Mouse (Mus musculus): ENCODE results near the gene Gm37240. TPM values are rescaled to one million over a fixed set of nuclear protein-coding genes. Genes with fewer than 3 reads are reported as not detected.

Gene Gm37240
- polyA plus RNA-seq, 1 experiment from 2014 or later: 0.82 TPM

GRCm38 (mm10) chr3:84533227-84533626, 1354.1 kb downstream of the Gm37240 start:
- H3K9ac ChIP-seq (ENCODE audit: low read length): no peak overlapping the region
- 86% methylated on average over 5 of the region's 5 CpGs for WGBS

GRCm38 (mm10) chr3:84529021-84529420, 1358.3 kb downstream of the Gm37240 start:
- DNase-seq (ENCODE audit: low spot score) (no peak), ATAC-seq (ENCODE audit: insufficient read depth, low FRiP score, low TSS enrichment) (no peak)
- H3K9ac ChIP-seq (ENCODE audit: low read length): no peak overlapping the region
- no peaks in the 10 kb centered on the region for H3K27me3 ChIP-seq (ENCODE audit: control insufficient read depth, insufficient read depth, low read length)
- no peak overlapping the region for H3K4me2 ChIP-seq (ENCODE audit: low read depth)
- H3K27ac ChIP-seq (ENCODE audit: low read depth, low read length): no peak overlapping the region
- no peaks in the 10 kb centered on the region for H3K4me1 ChIP-seq (ENCODE audit: control insufficient read depth, insufficient read depth, low read length)
- H3K4me3 ChIP-seq (ENCODE audit: low read depth, low read length): no peak overlapping the region
- whole genome bisulfite sequencing: 88% methylated on average over 2 of the region's 2 CpGs
- no peaks in the 10 kb centered on the region for H3K36me3 ChIP-seq (ENCODE audit: control insufficient read depth, insufficient read depth, low read length)
- no peaks in the 10 kb centered on the region for H3K9me3 ChIP-seq (ENCODE audit: control insufficient read depth, low read length)

More at GRCm38 (mm10) chr3:84533227-84533626, 1354.1 kb downstream of the Gm37240 start:
- Histone ChIP-seq H3K9me3 (ENCODE audit: control insufficient read depth, low read length) (no peaks in the 10 kb centered on the region), H3K4me1 (ENCODE audit: control insufficient read depth, insufficient read depth, low read length) (no peaks in the 10 kb centered on the region), H3K27me3 (ENCODE audit: control insufficient read depth, insufficient read depth, low read length) (no peaks in the 10 kb centered on the region), H3K36me3 (ENCODE audit: control insufficient read depth, insufficient read depth, low read length) (no peaks in the 10 kb centered on the region), H3K27ac (ENCODE audit: low read depth, low read length) (no peak overlapping the region), H3K4me2 (ENCODE audit: low read depth) (no peak overlapping the region), H3K4me3 (ENCODE audit: low read depth, low read length) (no peak overlapping the region)
- no peak for ATAC-seq (ENCODE audit: insufficient read depth, low FRiP score, low TSS enrichment)
- no peak for DNase-seq (ENCODE audit: low spot score)

GRCm38 (mm10) chr3:84524952-84525351, 1362.4 kb downstream of the Gm37240 start:
- H3K9me3 ChIP-seq (ENCODE audit: control insufficient read depth, low read length): no peaks in the 10 kb centered on the region
- H3K4me1 ChIP-seq (ENCODE audit: control insufficient read depth, insufficient read depth, low read length): no peaks in the 10 kb centered on the region
- no peaks in the 10 kb centered on the region for H3K36me3 ChIP-seq (ENCODE audit: control insufficient read depth, insufficient read depth, low read length)
- H3K4me2 ChIP-seq (ENCODE audit: low read depth): no peak overlapping the region
- DNase-seq (ENCODE audit: low spot score) (no peak), ATAC-seq (ENCODE audit: insufficient read depth, low FRiP score, low TSS enrichment) (no peak)
- WGBS: 74% methylated on average over 1 of the region's 1 CpGs
- no peak overlapping the region for H3K9ac ChIP-seq (ENCODE audit: low read length)
- no peak overlapping the region for H3K27ac ChIP-seq (ENCODE audit: low read depth, low read length)
- no peak overlapping the region for H3K4me3 ChIP-seq (ENCODE audit: low read depth, low read length)
- H3K27me3 ChIP-seq (ENCODE audit: control insufficient read depth, insufficient read depth, low read length): no peaks in the 10 kb centered on the region

GRCm38 (mm10) chr3:84516163-84516562, 1371.2 kb downstream of the Gm37240 start:
- Histone ChIP-seq H3K4me3 (ENCODE audit: low read depth, low read length) (no peak overlapping the region), H3K9me3 (ENCODE audit: control insufficient read depth, low read length) (no peaks in the 10 kb centered on the region), H3K4me1 (ENCODE audit: control insufficient read depth, insufficient read depth, low read length) (peaks cover 3% of the 10 kb centered on the region; the same call in 1 of the 2 replicates), H3K27me3 (ENCODE audit: control insufficient read depth, insufficient read depth, low read length) (no peaks in the 10 kb centered on the region), H3K36me3 (ENCODE audit: control insufficient read depth, insufficient read depth, low read length) (peaks cover 2% of the 10 kb centered on the region; the same call in 1 of the 2 replicates), H3K9ac (ENCODE audit: low read length) (no peak overlapping the region), H3K4me2 (ENCODE audit: low read depth) (no peak overlapping the region), H3K27ac (ENCODE audit: low read depth, low read length) (no peak overlapping the region)
- DNase-seq (ENCODE audit: low spot score): no peak
- no peak for ATAC-seq (ENCODE audit: insufficient read depth, low FRiP score, low TSS enrichment)
- 95% methylated on average over 3 of the region's 3 CpGs for WGBS

- H3K9me3 ChIP-seq (ENCODE audit: control insufficient read depth, low read length): no peaks in the 10 kb centered on the region
- WGBS: 30% methylated on average over 6 of the region's 6 CpGs
Measured at GRCm38 (mm10) chr3:84512774-84513515, 1374.4 kb downstream of the Gm37240 start.

GRCm38 (mm10) chr3:84505193-84505592, 1382.1 kb downstream of the Gm37240 start:
- DNase-seq (ENCODE audit: low spot score) (no peak), ATAC-seq (ENCODE audit: insufficient read depth, low FRiP score, low TSS enrichment) (no peak)
- no peak overlapping the region for H3K4me2 ChIP-seq (ENCODE audit: low read depth)
- no peak overlapping the region for H3K27ac ChIP-seq (ENCODE audit: low read depth, low read length)
- no peaks in the 10 kb centered on the region for H3K27me3 ChIP-seq (ENCODE audit: control insufficient read depth, insufficient read depth, low read length)
- no peak overlapping the region for H3K4me3 ChIP-seq (ENCODE audit: low read depth, low read length)
- H3K9ac ChIP-seq (ENCODE audit: low read length): no peak overlapping the region
- H3K9me3 ChIP-seq (ENCODE audit: control insufficient read depth, low read length): no peaks in the 10 kb centered on the region
- H3K4me1 ChIP-seq (ENCODE audit: control insufficient read depth, insufficient read depth, low read length): peaks cover 8% of the 10 kb centered on the region
- WGBS: 89% methylated on average over 4 of the region's 4 CpGs
- no peaks in the 10 kb centered on the region for H3K36me3 ChIP-seq (ENCODE audit: control insufficient read depth, insufficient read depth, low read length)

More at GRCm38 (mm10) chr3:84512774-84513515, 1374.4 kb downstream of the Gm37240 start:
- H3K36me3 ChIP-seq (ENCODE audit: control insufficient read depth, insufficient read depth, low read length): no peaks in the 10 kb centered on the region; the same call in 1 of the 2 replicates
- no peak overlapping the region for H3K9ac ChIP-seq (ENCODE audit: low read length)
- no peak overlapping the region for H3K4me3 ChIP-seq (ENCODE audit: low read depth, low read length)
- peaks cover 3% of the 10 kb centered on the region; the same call in 1 of the 2 replicates for H3K4me1 ChIP-seq (ENCODE audit: control insufficient read depth, insufficient read depth, low read length)
- no peak for ATAC-seq (ENCODE audit: insufficient read depth, low FRiP score, low TSS enrichment)
- H3K27ac ChIP-seq (ENCODE audit: low read depth, low read length): no peak overlapping the region
- no peaks in the 10 kb centered on the region for H3K27me3 ChIP-seq (ENCODE audit: control insufficient read depth, insufficient read depth, low read length)
- DNase-seq (ENCODE audit: low spot score): no peak
- H3K4me2 ChIP-seq (ENCODE audit: low read depth): no peak overlapping the region

- Histone ChIP-seq H3K27me3 (ENCODE audit: control insufficient read depth, insufficient read depth, low read length) (no peaks in the 10 kb centered on the region), H3K9me3 (ENCODE audit: control insufficient read depth, low read length) (no peaks in the 10 kb centered on the region), H3K27ac (ENCODE audit: low read depth, low read length) (no peak overlapping the region), H3K4me3 (ENCODE audit: low read depth, low read length) (no peak overlapping the region), H3K36me3 (ENCODE audit: control insufficient read depth, insufficient read depth, low read length) (no peaks in the 10 kb centered on the region), H3K9ac (ENCODE audit: low read length) (no peak overlapping the region), H3K4me1 (ENCODE audit: control insufficient read depth, insufficient read depth, low read length) (peaks cover 8% of the 10 kb centered on the region), H3K4me2 (ENCODE audit: low read depth) (no peak overlapping the region)
- ATAC-seq (ENCODE audit: insufficient read depth, low FRiP score, low TSS enrichment): no peak
- no peak for DNase-seq (ENCODE audit: low spot score)
- WGBS: 95% methylated on average over 8 of the region's 8 CpGs
Measured at GRCm38 (mm10) chr3:84504291-84504690, 1383.0 kb downstream of the Gm37240 start.

- ATAC-seq (ENCODE audit: insufficient read depth, low FRiP score, low TSS enrichment): no peak
- WGBS: 77% methylated on average over 2 of the region's 2 CpGs
- Histone ChIP-seq H3K4me1 (ENCODE audit: control insufficient read depth, insufficient read depth, low read length) (peaks cover 8% of the 10 kb centered on the region), H3K4me3 (ENCODE audit: low read depth, low read length) (no peak overlapping the region), H3K27ac (ENCODE audit: low read depth, low read length) (no peak overlapping the region), H3K27me3 (ENCODE audit: control insufficient read depth, insufficient read depth, low read length) (no peaks in the 10 kb centered on the region), H3K9me3 (ENCODE audit: control insufficient read depth, low read length) (no peaks in the 10 kb centered on the region), H3K9ac (ENCODE audit: low read length) (no peak overlapping the region), H3K4me2 (ENCODE audit: low read depth) (no peak overlapping the region), H3K36me3 (ENCODE audit: control insufficient read depth, insufficient read depth, low read length) (no peaks in the 10 kb centered on the region)
- DNase-seq (ENCODE audit: low spot score): no peak
Measured at GRCm38 (mm10) chr3:84502101-84502500, 1385.2 kb downstream of the Gm37240 start.

GRCm38 (mm10) chr3:84500491-84500890, 1386.8 kb downstream of the Gm37240 start:
- Histone ChIP-seq H3K9ac (ENCODE audit: low read length) (no peak overlapping the region), H3K4me3 (ENCODE audit: low read depth, low read length) (no peak overlapping the region), H3K9me3 (ENCODE audit: control insufficient read depth, low read length) (no peaks in the 10 kb centered on the region), H3K4me1 (ENCODE audit: control insufficient read depth, insufficient read depth, low read length) (peaks cover 8% of the 10 kb centered on the region), H3K4me2 (ENCODE audit: low read depth) (no peak overlapping the region), H3K36me3 (ENCODE audit: control insufficient read depth, insufficient read depth, low read length) (no peaks in the 10 kb centered on the region), H3K27me3 (ENCODE audit: control insufficient read depth, insufficient read depth, low read length) (no peaks in the 10 kb centered on the region), H3K27ac (ENCODE audit: low read depth, low read length) (no peak overlapping the region)
- 72% methylated on average over 10 of the region's 10 CpGs for WGBS
- ATAC-seq (ENCODE audit: insufficient read depth, low FRiP score, low TSS enrichment) (no peak), DNase-seq (ENCODE audit: low spot score) (no peak)

Data from neural tube, embryonic 11.5 days (tissue).